9 mouse cellular contexts compared by ENCODE assay signal in genomic region chr1:86464875-86465224, GRCm38 (mm10). TPM values are rescaled to one million over a fixed set of nuclear protein-coding genes. Genes with fewer than 3 reads are reported as not detected.
DNase-seq lines count a peak whose midpoint lies in the region; ATAC-seq and TF ChIP-seq lines count a peak whose summit lies in the region.
"Had no signal": no experiment of that assay in that cellular context is flagged by ENCODE, and none has a peak within 500 bp of the region (broad histone marks: within the 10 kb centered on the region; RNA-seq: fewer than 3 reads in every experiment).

No protein-coding gene starts in this region.

- H3K4me2 ChIP-seq in heart, embryonic 12.5 days = no peak overlapping the region
- H3K4me2 ChIP-seq in kidney, embryonic 15.5 days = no peak overlapping the region
- H3K4me2 ChIP-seq in neural tube, embryonic 11.5 days (ENCODE audit: low read depth) = no peak overlapping the region

- no peak for DNase-seq in heart, adult 8-10 months (ENCODE audit: low spot score)
- DNase-seq in neural tube, embryonic 11.5 days (ENCODE audit: low spot score) = peak; percentile 48
- DNase-seq in layer of hippocampus, adult 9-11 months = no peak
- DNase-seq in layer of hippocampus, postnatal 14 days (ENCODE audit: low spot score in 2 of 2) = no peak

- ATAC-seq in heart, embryonic 12.5 days (ENCODE audit: insufficient number of reproducible peaks, low FRiP score) = no peak
- ATAC-seq in kidney, embryonic 15.5 days (replicated peaks; ENCODE audit: low FRiP score) = peak; percentile 30; the same call in 1 of the 2 replicates
- no peak; the same call in 1 of the 2 replicates for ATAC-seq in neural tube, embryonic 11.5 days (ENCODE audit: insufficient read depth, low FRiP score, low TSS enrichment)
- ATAC-seq in megakaryocyte-erythroid progenitor cell, adult 5-6 weeks (replicated peaks; ENCODE audit: low FRiP score, low TSS enrichment, poor library complexity, severe bottlenecking) = no peak

- no peak overlapping the region for H3K9ac ChIP-seq in heart, embryonic 12.5 days
- no peak overlapping the region for H3K9ac ChIP-seq in kidney, embryonic 15.5 days
- peak overlapping the region; percentile 33 for H3K9ac ChIP-seq in neural tube, embryonic 11.5 days (ENCODE audit: low read length)

- H3K9me3 ChIP-seq in heart, embryonic 12.5 days (replicated peaks) = no peaks in the 10 kb centered on the region
- H3K9me3 ChIP-seq in kidney, embryonic 15.5 days (replicated peaks) = no peaks in the 10 kb centered on the region; the same call in 1 of the 2 replicates
- no peaks in the 10 kb centered on the region for H3K9me3 ChIP-seq in neural tube, embryonic 11.5 days (ENCODE audit: control insufficient read depth, low read length)
- H3K9me3 ChIP-seq: G1E had no signal

- no peaks in the 10 kb centered on the region for H3K36me3 ChIP-seq in heart, embryonic 12.5 days
- no peaks in the 10 kb centered on the region for H3K36me3 ChIP-seq in kidney, embryonic 15.5 days
- no peaks in the 10 kb centered on the region for H3K36me3 ChIP-seq in neural tube, embryonic 11.5 days (ENCODE audit: control insufficient read depth, insufficient read depth, low read length)
- H3K36me3 ChIP-seq: G1E had no signal

- no peak for TF ChIP-seq POLR2A in embryonic fibroblast, embryonic 13.5 days (IDR thresholded peaks at IDR 0.05; ENCODE audit: low read depth, low read length)

- WGBS in heart, embryonic 12.5 days = 31% methylated on average over 4 of the region's 4 CpGs
- WGBS in kidney, embryonic 15.5 days = 25% methylated on average over 4 of the region's 4 CpGs
- WGBS in neural tube, embryonic 11.5 days = 42% methylated on average over 4 of the region's 4 CpGs

- no peak overlapping the region for H3K4me3 ChIP-seq in heart, embryonic 12.5 days
- no peak overlapping the region for H3K4me3 ChIP-seq in embryonic fibroblast, embryonic 13.5 days (ENCODE audit: insufficient read depth, low read length)
- no peak overlapping the region for H3K4me3 ChIP-seq in kidney, embryonic 15.5 days (replicated peaks)
- H3K4me3 ChIP-seq in neural tube, embryonic 11.5 days (ENCODE audit: low read depth, low read length) = no peak overlapping the region

- no peak for TF ChIP-seq CTCF in embryonic fibroblast, embryonic 13.5 days (IDR thresholded peaks at IDR 0.05; ENCODE audit: borderline replicate concordance, insufficient read depth, low read length)

- no peaks in the 10 kb centered on the region for H3K27me3 ChIP-seq in heart, embryonic 12.5 days (replicated peaks)
- no peaks in the 10 kb centered on the region for H3K27me3 ChIP-seq in kidney, embryonic 15.5 days
- H3K27me3 ChIP-seq in neural tube, embryonic 11.5 days (ENCODE audit: control insufficient read depth, insufficient read depth, low read length) = no peaks in the 10 kb centered on the region

- H3K27ac ChIP-seq in heart, embryonic 12.5 days (ENCODE audit: poor library complexity, severe bottlenecking) = peak overlapping the region; percentile 38; the same call in 1 of the 2 replicates
- peak overlapping the region; percentile 47 for H3K27ac ChIP-seq in embryonic fibroblast, embryonic 13.5 days (ENCODE audit: insufficient read depth, low read length)
- peak overlapping the region; percentile 92 for H3K27ac ChIP-seq in kidney, embryonic 15.5 days
- peak overlapping the region; percentile 84 for H3K27ac ChIP-seq in neural tube, embryonic 11.5 days (ENCODE audit: low read depth, low read length)

- peaks cover 5% of the 10 kb centered on the region for H3K4me1 ChIP-seq in heart, embryonic 12.5 days (replicated peaks)
- H3K4me1 ChIP-seq in embryonic fibroblast, embryonic 13.5 days (ENCODE audit: control insufficient read depth, insufficient read depth, low read length) = no peaks in the 10 kb centered on the region; the same call in 1 of the 2 replicates
- peaks cover 25% of the 10 kb centered on the region for H3K4me1 ChIP-seq in kidney, embryonic 15.5 days
- H3K4me1 ChIP-seq in neural tube, embryonic 11.5 days (ENCODE audit: control insufficient read depth, insufficient read depth, low read length) = peaks cover 6% of the 10 kb centered on the region; the same call in 1 of the 2 replicates

RNA-seq across cellular contexts. Expression of gene Tex44, which starts 38.7 kb away (rescaled TPM):
- polyA plus RNA-seq in heart, embryonic 12.5 days (2016; fragmentation: Nextera tagmentation; extraction: Ambion mirVana) = not detected in 2 replicates
- total RNA-seq in heart, adult 8-10 months (2022) = not detected
- not detected in 2 replicates for polyA plus RNA-seq in embryonic fibroblast, embryonic 13.5 days (2011; ENCODE audit: insufficient read length, low read depth, missing spikeins)
- not detected in 2 replicates for polyA plus RNA-seq in kidney, embryonic 15.5 days (2015; fragmentation: Nextera tagmentation; extraction: Ambion mirVana)
- polyA plus RNA-seq in neural tube, embryonic 11.5 days (2014; fragmentation: Nextera tagmentation; extraction: Ambion mirVana) = not detected in 2 replicates
- not detected in 2 replicates for total RNA-seq in megakaryocyte-erythroid progenitor cell, adult 5-6 weeks (2014; fragmentation: Nextera tagmentation)
- not detected in 2 replicates for total RNA-seq in megakaryocyte-erythroid progenitor cell, adult 5-6 weeks (2017)
- total RNA-seq in layer of hippocampus, postnatal 14 days (2021) = not detected
- polyA plus RNA-seq: G1E had no signal

RNA-seq across cellular contexts. Expression of gene Nmur1, which starts 38.8 kb away (rescaled TPM):
- not detected in 2 replicates for polyA plus RNA-seq in heart, embryonic 12.5 days (2016; fragmentation: Nextera tagmentation; extraction: Ambion mirVana)
- total RNA-seq in heart, adult 8-10 months (2022) = not detected
- polyA plus RNA-seq in embryonic fibroblast, embryonic 13.5 days (2011; ENCODE audit: insufficient read length, low read depth, missing spikeins) = not detected in 2 replicates
- polyA plus RNA-seq in kidney, embryonic 15.5 days (2015; fragmentation: Nextera tagmentation; extraction: Ambion mirVana) = 0.13 TPM in 1 of 2 replicates, not detected in the other
- 0.35 TPM in 1 of 2 replicates, not detected in the other for polyA plus RNA-seq in neural tube, embryonic 11.5 days (2014; fragmentation: Nextera tagmentation; extraction: Ambion mirVana)
- total RNA-seq in megakaryocyte-erythroid progenitor cell, adult 5-6 weeks (2014; fragmentation: Nextera tagmentation) = not detected in 2 replicates
- not detected in 2 replicates for total RNA-seq in megakaryocyte-erythroid progenitor cell, adult 5-6 weeks (2017)
- not detected for total RNA-seq in layer of hippocampus, postnatal 14 days (2021)
- total RNA-seq: G1E had no signal
- polyA plus RNA-seq: G1E had no signal

Comparison
In these comparisons a context has a peak if more than half of its experiments do, and no peak if none do; other contexts are left out.
1. H3K27ac ChIP-seq: peak in every context shown above with its lines; median percentile 92 in kidney, embryonic 15.5 days; 84 in neural tube, embryonic 11.5 days; 47 in embryonic fibroblast, embryonic 13.5 days; 38 in heart, embryonic 12.5 days.